Mouse (Mus musculus) layer of hippocampus, adult 18-20 months (tissue): ENCODE measurements around the gene Zdhhc5. TPM values are rescaled to one million over a fixed set of nuclear protein-coding genes. Genes with fewer than 3 reads are reported as not detected.
A peak's percentile ranks its signal among the peaks of the same experiment; 100 is the strongest.

Experiments
- DNase-seq, 2 experiments: peaks; one replicate each; pipeline ENCODE4 v3.0.0; 2022; ENCODE audit warnings: low spot score in 2 of 2
- long read RNA-seq: library from polyadenylated mRNA; stranded (forward); transcript quantifications from one replicate; pipeline ENCODE4 v2.0.0, GENCODE M21; 2021
- total RNA-seq, 2 experiments: library from RNA; stranded (reverse); gene quantifications; 2 replicates each; pipeline ENCODE4 v1.2.3; 2021

Zdhhc5 gene
- 10 to 100 TPM; 36.3 to 39.1 TPM for total RNA-seq
- long read RNA-seq, full-length matches to known transcripts, result 19 of 28 reads
- long read RNA-seq, partial matches to known transcripts, result 5 of 28 reads
- long read RNA-seq, other reads (novel, unspliced or antisense), result 4 of 28 reads

- DNase-seq, result peak; percentile 97 to 99
Measured at GRCm38 (mm10) chr2:84714811-84715561, at the start of gene Zdhhc5. Gene Zdhhc5 (minus strand): TSS chr2:84715180.

- no peak for DNase-seq
Measured at GRCm38 (mm10) chr2:84762818-84763217, 47.8 kb upstream of the Zdhhc5 start.

GRCm38 (mm10) chr2:84762295-84762694, 47.3 kb upstream of the Zdhhc5 start:
- no peak for DNase-seq

- no peak for DNase-seq
Measured at GRCm38 (mm10) chr2:84761840-84762239, 46.9 kb upstream of the Zdhhc5 start.

- DNase-seq, result no peak
Measured at GRCm38 (mm10) chr2:84761309-84761708, 46.3 kb upstream of the Zdhhc5 start.

GRCm38 (mm10) chr2:84760777-84761176, 45.8 kb upstream of the Zdhhc5 start:
- DNase-seq, result no peak

GRCm38 (mm10) chr2:84758542-84759127, 43.7 kb upstream of the Zdhhc5 start:
- DNase-seq, result peak in 1 of 2 experiments; percentile 78

- DNase-seq, result no peak
Measured at GRCm38 (mm10) chr2:84757026-84757682, 42.2 kb upstream of the Zdhhc5 start.

GRCm38 (mm10) chr2:84756245-84756644, 41.3 kb upstream of the Zdhhc5 start:
- no peak for DNase-seq

GRCm38 (mm10) chr2:84750115-84750514, 35.1 kb upstream of the Zdhhc5 start:
- no peak for DNase-seq

- DNase-seq, result no peak
Measured at GRCm38 (mm10) chr2:84744126-84744525, 29.1 kb upstream of the Zdhhc5 start.

- DNase-seq, result peak in 1 of 2 experiments; percentile 71
Measured at GRCm38 (mm10) chr2:84743561-84743960, 28.6 kb upstream of the Zdhhc5 start, which contains the start of gene Gm19426. Gene Gm19426 (minus strand): TSS chr2:84743655.

GRCm38 (mm10) chr2:84742451-84743283, 27.7 kb upstream of the Zdhhc5 start:
- DNase-seq, result peak in 1 of 2 experiments; percentile 11

GRCm38 (mm10) chr2:84741841-84742450, 27.0 kb upstream of the Zdhhc5 start:
- no peak for DNase-seq

GRCm38 (mm10) chr2:84740608-84741333, 25.8 kb upstream of the Zdhhc5 start:
- DNase-seq, result peak in 1 of 2 experiments; percentile 20

GRCm38 (mm10) chr2:84738271-84738911, 23.4 kb upstream of the Zdhhc5 start:
- DNase-seq, result no peak

- DNase-seq, result no peak
Measured at GRCm38 (mm10) chr2:84737451-84737925, 22.5 kb upstream of the Zdhhc5 start.

- peak in 1 of 2 experiments; percentile 11 for DNase-seq
Measured at GRCm38 (mm10) chr2:84736312-84737161, 21.6 kb upstream of the Zdhhc5 start.
